ENCODE assay signal across 15 mouse cellular contexts in the genomic region with DNA sequence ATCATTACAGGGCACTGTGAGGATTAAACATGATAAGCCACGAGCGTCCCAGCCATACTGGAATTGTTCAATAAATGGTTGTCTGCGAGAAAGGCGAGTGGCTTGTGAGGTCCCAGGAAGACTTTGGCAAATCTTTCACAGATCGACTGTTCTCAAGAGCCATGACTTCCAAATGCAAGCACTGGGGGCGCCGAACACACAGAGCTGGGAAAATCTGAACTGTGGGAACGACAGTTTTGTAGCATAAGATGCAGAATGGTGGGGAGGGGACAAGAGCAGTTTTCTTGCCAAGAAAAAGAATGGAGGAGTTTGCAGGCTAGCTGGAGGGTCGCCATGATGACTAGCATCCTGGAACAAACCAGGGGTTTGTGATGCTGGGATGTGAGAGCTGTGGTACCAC.
DNase-seq lines count a peak whose midpoint lies in the region; ATAC-seq and TF ChIP-seq lines count a peak whose summit lies in the region.
"Had no signal": no experiment of that assay in that cellular context is flagged by ENCODE, and none has a peak within 500 bp of the region (broad histone marks: within the 10 kb centered on the region; RNA-seq: fewer than 3 reads in every experiment).

No protein-coding gene starts in this region.

- no peak overlapping the region for H3K4me2 ChIP-seq in forebrain, embryonic 16.5 days (ENCODE audit: low read length)
- H3K4me2 ChIP-seq in forebrain, embryonic 13.5 days: no peak overlapping the region

- WGBS in forebrain, embryonic 16.5 days: 40% methylated on average over 9 of the region's 9 CpGs
- WGBS in forebrain, embryonic 13.5 days: 56% methylated on average over 9 of the region's 9 CpGs

- no peak overlapping the region for H3K9ac ChIP-seq in forebrain, embryonic 16.5 days (replicated peaks; ENCODE audit: low read depth, low read length)
- H3K9ac ChIP-seq in forebrain, embryonic 13.5 days: no peak overlapping the region
- H3K9ac ChIP-seq: liver, postnatal 0 days had no signal

- no peaks in the 10 kb centered on the region for H3K9me3 ChIP-seq in forebrain, embryonic 16.5 days (ENCODE audit: control insufficient read depth, low read length)
- H3K9me3 ChIP-seq in forebrain, embryonic 13.5 days (replicated peaks): no peaks in the 10 kb centered on the region
- H3K9me3 ChIP-seq: megakaryocyte, embryonic 14.5 days had no signal

- intact Hi-C loops in left cerebral cortex, adult 2 months (cut with DNase I): no loop called here

- no peak for DNase-seq in left cerebral cortex, adult 2 months (ENCODE audit: extremely low spot score in 1 of 2, low spot score in 2 of 2)
- DNase-seq in left cerebral cortex, adult 8-10 months (ENCODE audit: low spot score in 2 of 2): no peak
- peak; percentile 24 for DNase-seq in retina, embryonic 14.5 days (ENCODE audit: low spot score)
- DNase-seq in retina, postnatal 1 day: no peak
- peak; percentile 16 for DNase-seq in adipocyte (ENCODE audit: low spot score)
- no peak for DNase-seq in frontal cortex, postnatal 36 days (ENCODE audit: low spot score in 2 of 2)
- DNase-seq: cerebellum, adult 11-12 months; heart, adult 18-20 months; liver, postnatal 0 days; spleen, adult 18-20 months had no signal

- H3K4me1 ChIP-seq in forebrain, embryonic 16.5 days (replicated peaks; ENCODE audit: control insufficient read depth, insufficient read depth, low read length): peaks cover 14% of the 10 kb centered on the region
- peaks cover 21% of the 10 kb centered on the region for H3K4me1 ChIP-seq in forebrain, embryonic 13.5 days

- no peak overlapping the region for H3K27ac ChIP-seq in forebrain, embryonic 16.5 days (ENCODE audit: low read length)
- no peak overlapping the region for H3K27ac ChIP-seq in forebrain, embryonic 13.5 days
- H3K27ac ChIP-seq in left cerebral cortex, adult 2 months: no peak overlapping the region

- TF ChIP-seq CTCF in left cerebral cortex, adult 2 months (IDR thresholded peaks at IDR 0.05): peak; percentile 36

- 0 out of 2 replicates have a peak, but pooled peaks have one; percentile 33 for ATAC-seq in forebrain, embryonic 16.5 days
- ATAC-seq in forebrain, embryonic 13.5 days: no peak
- ATAC-seq: activated CD4-positive, CD25-positive, alpha-beta regulatory T cell, adult 4 months; liver, postnatal 0 days had no signal

- H3K27me3 ChIP-seq in forebrain, embryonic 16.5 days (replicated peaks; ENCODE audit: control insufficient read depth, insufficient read depth, low read length): no peaks in the 10 kb centered on the region
- H3K27me3 ChIP-seq in forebrain, embryonic 13.5 days: peaks cover 44% of the 10 kb centered on the region

- H3K4me3 ChIP-seq in forebrain, embryonic 16.5 days (replicated peaks; ENCODE audit: low read length): no peak overlapping the region
- no peak overlapping the region for H3K4me3 ChIP-seq in forebrain, embryonic 13.5 days
- H3K4me3 ChIP-seq in left cerebral cortex, adult 2 months: no peak overlapping the region
- H3K4me3 ChIP-seq: erythroblast, embryonic 14.5 days; megakaryocyte, embryonic 14.5 days had no signal

- no peaks in the 10 kb centered on the region for H3K36me3 ChIP-seq in forebrain, embryonic 16.5 days (ENCODE audit: control insufficient read depth, insufficient read depth)
- no peaks in the 10 kb centered on the region for H3K36me3 ChIP-seq in forebrain, embryonic 13.5 days (ENCODE audit: poor library complexity, severe bottlenecking)

Comparison
In these comparisons a context has a peak if more than half of its experiments do, and no peak if none do; other contexts are left out.
1. DNase-seq: peak in retina, embryonic 14.5 days (single experiment) and adipocyte (single experiment); none in left cerebral cortex, adult 2 months (0 of 2), left cerebral cortex, adult 8-10 months (0 of 2), retina, postnatal 1 day (single experiment) and frontal cortex, postnatal 36 days (0 of 2).